Mouse (Mus musculus): ENCODE results near the gene Pbxip1. TPM values are rescaled to one million over a fixed set of nuclear protein-coding genes. Genes with fewer than 3 reads are reported as not detected.

Gene Pbxip1
- polyA plus RNA-seq, 1 experiment = 36.5 TPM

- TF ChIP-seq POLR2A (IDR thresholded peaks at IDR 0.05; ENCODE audit: low read depth, low read length) = no peak
- TF ChIP-seq CTCF (IDR thresholded peaks at IDR 0.05; ENCODE audit: extremely low read depth, insufficient read length, insufficient replicate concordance, low read depth, low read length) = no peak
- 6% methylated on average over 19 of the region's 19 CpGs for WGBS
- Histone ChIP-seq H3K27ac (ENCODE audit: insufficient read depth, low read depth, low read length) (peak overlapping the region; percentile 98), H3K4me3 (ENCODE audit: low read depth, low read length) (peak overlapping the region; percentile 86), H3K27me3 (ENCODE audit: control insufficient read depth, insufficient read depth, low read length) (no peaks in the 10 kb centered on the region), H3K4me1 (ENCODE audit: control insufficient read depth, insufficient read depth, insufficient read length, low read length) (peaks cover 27% of the 10 kb centered on the region), H3K36me3 (ENCODE audit: control insufficient read depth, insufficient read depth, low read length) (peaks cover 20% of the 10 kb centered on the region)
These were observed 45.5 kb upstream of the Pbxip1 start for GRCm38 (mm10) chr3:89390699-89391662.

- TF ChIP-seq POLR2A (IDR thresholded peaks at IDR 0.05; ENCODE audit: low read depth, low read length) (0 out of 2 replicates have a peak, but pooled peaks have one; percentile 4), CTCF (IDR thresholded peaks at IDR 0.05; ENCODE audit: extremely low read depth, insufficient read length, insufficient replicate concordance, low read depth, low read length) (no peak)
- peaks cover 11% of the 10 kb centered on the region; the same call in 1 of the 2 replicates for H3K36me3 ChIP-seq (ENCODE audit: control insufficient read depth, insufficient read depth, low read length)
- H3K4me3 ChIP-seq (ENCODE audit: low read depth, low read length) = peak overlapping the region; percentile 86
- no peaks in the 10 kb centered on the region for H3K27me3 ChIP-seq (ENCODE audit: control insufficient read depth, insufficient read depth, low read length)
- H3K4me1 ChIP-seq (ENCODE audit: control insufficient read depth, insufficient read depth, insufficient read length, low read length) = peaks cover 18% of the 10 kb centered on the region
- 1% methylated on average over 55 of the region's 56 CpGs for WGBS
- peak overlapping the region; percentile 99 for H3K27ac ChIP-seq (ENCODE audit: insufficient read depth, low read depth, low read length)
These were observed 44.6 kb upstream of the Pbxip1 start for GRCm38 (mm10) chr3:89391663-89392511.

- Histone ChIP-seq H3K27ac (ENCODE audit: insufficient read depth, low read depth, low read length) (peak overlapping the region; percentile 99), H3K27me3 (ENCODE audit: control insufficient read depth, insufficient read depth, low read length) (no peaks in the 10 kb centered on the region), H3K4me1 (ENCODE audit: control insufficient read depth, insufficient read depth, insufficient read length, low read length) (peaks cover 14% of the 10 kb centered on the region), H3K36me3 (ENCODE audit: control insufficient read depth, insufficient read depth, low read length) (peaks cover 9% of the 10 kb centered on the region; the same call in 1 of the 2 replicates), H3K4me3 (ENCODE audit: low read depth, low read length) (peak overlapping the region; percentile 86)
- no peak for TF ChIP-seq CTCF (IDR thresholded peaks at IDR 0.05; ENCODE audit: extremely low read depth, insufficient read length, insufficient replicate concordance, low read depth, low read length)
- TF ChIP-seq POLR2A (IDR thresholded peaks at IDR 0.05; ENCODE audit: low read depth, low read length) = no peak
- WGBS = under 1% methylated on average over 20 of the region's 24 CpGs
These were observed 43.6 kb upstream of the Pbxip1 start for GRCm38 (mm10) chr3:89392871-89393311.

GRCm38 (mm10) chr3:89393605-89394004 is 42.9 kb upstream of the Pbxip1 start:
- TF ChIP-seq POLR2A (IDR thresholded peaks at IDR 0.05; ENCODE audit: low read depth, low read length) (peak; percentile 97), CTCF (IDR thresholded peaks at IDR 0.05; ENCODE audit: extremely low read depth, insufficient read length, insufficient replicate concordance, low read depth, low read length) (no peak)
- WGBS = under 1% methylated on average over 15 of the region's 15 CpGs
- H3K4me1 ChIP-seq (ENCODE audit: control insufficient read depth, insufficient read depth, insufficient read length, low read length) = peaks cover 11% of the 10 kb centered on the region

GRCm38 (mm10) chr3:89394006-89394893 is 42.3 kb upstream of the Pbxip1 start, which contains the start of gene Zbtb7b:
TSS of gene Zbtb7b (minus strand) at chr3:89394776.
- 1% methylated on average over 42 of the region's 42 CpGs for WGBS
- Histone ChIP-seq H3K27me3 (ENCODE audit: control insufficient read depth, insufficient read depth, low read length) (no peaks in the 10 kb centered on the region), H3K4me1 (ENCODE audit: control insufficient read depth, insufficient read depth, insufficient read length, low read length) (peaks cover 10% of the 10 kb centered on the region), H3K4me3 (ENCODE audit: low read depth, low read length) (peak within 1 kb of the TSS; percentile 72), H3K36me3 (ENCODE audit: control insufficient read depth, insufficient read depth, low read length) (peaks cover 7% of the 10 kb centered on the region; the same call in 1 of the 2 replicates), H3K27ac (ENCODE audit: insufficient read depth, low read depth, low read length) (peak within 1 kb of the TSS; percentile 97)
- TF ChIP-seq CTCF (IDR thresholded peaks at IDR 0.05; ENCODE audit: extremely low read depth, insufficient read length, insufficient replicate concordance, low read depth, low read length) (peak; percentile 35; the same call in 1 of the 2 replicates), POLR2A (IDR thresholded peaks at IDR 0.05; ENCODE audit: low read depth, low read length) (no peak; the same call in 1 of the 2 replicates)

More at GRCm38 (mm10) chr3:89393605-89394004, 42.9 kb upstream of the Pbxip1 start:
- Histone ChIP-seq H3K27ac (ENCODE audit: insufficient read depth, low read depth, low read length) (peak overlapping the region; percentile 98), H3K4me3 (ENCODE audit: low read depth, low read length) (peak overlapping the region; percentile 82), H3K36me3 (ENCODE audit: control insufficient read depth, insufficient read depth, low read length) (peaks cover 7% of the 10 kb centered on the region; the same call in 1 of the 2 replicates), H3K27me3 (ENCODE audit: control insufficient read depth, insufficient read depth, low read length) (no peaks in the 10 kb centered on the region)

- no peaks in the 10 kb centered on the region for H3K27me3 ChIP-seq (ENCODE audit: control insufficient read depth, insufficient read depth, low read length)
- peak; percentile 56; the same call in 1 of the 2 replicates for TF ChIP-seq POLR2A (IDR thresholded peaks at IDR 0.05; ENCODE audit: low read depth, low read length)
- TF ChIP-seq CTCF (IDR thresholded peaks at IDR 0.05; ENCODE audit: extremely low read depth, insufficient read length, insufficient replicate concordance, low read depth, low read length) = no peak
- H3K4me3 ChIP-seq (ENCODE audit: low read depth, low read length) = peak overlapping the region; percentile 72
- WGBS = 0% methylated on average over 12 of the region's 12 CpGs
- H3K4me1 ChIP-seq (ENCODE audit: control insufficient read depth, insufficient read depth, insufficient read length, low read length) = peaks cover 4% of the 10 kb centered on the region
- H3K36me3 ChIP-seq (ENCODE audit: control insufficient read depth, insufficient read depth, low read length) = peaks cover 4% of the 10 kb centered on the region; the same call in 1 of the 2 replicates
- H3K27ac ChIP-seq (ENCODE audit: insufficient read depth, low read depth, low read length) = peak overlapping the region; percentile 97
These were observed 41.6 kb upstream of the Pbxip1 start for GRCm38 (mm10) chr3:89394894-89395256.
